Mouse (Mus musculus) left cerebral cortex, postnatal 25 days (tissue): ENCODE measurements around the gene Mrps35. TPM values are rescaled to one million over a fixed set of nuclear protein-coding genes. Genes with fewer than 3 reads are reported as not detected.

Experiments
- DNase-seq, 2 experiments: peaks; one replicate each; pipeline ENCODE4 v3.0.0; 2022; ENCODE audit warnings: low spot score in 2 of 2, mixed read lengths in 1 of 2
- intact Hi-C: fragments of 180-260 bp; cut with DNase I; formaldehyde crosslinking; loops from one replicate; pipeline ENCODE4 v1.15.1; 2025
- total RNA-seq, 2 experiments: library from RNA; stranded (reverse); gene quantifications; 2 replicates each; pipeline ENCODE4 v1.2.3; 2021

Mrps35 gene
- total RNA-seq, result 10 to 100 TPM; 46.3 to 49.2 TPM

GRCm38 (mm10) chr6:147042291-147043290 is at the start of gene Mrps35:
TSS of gene Mrps35 (plus strand) at chr6:147042764.
- intact Hi-C loops, result loop anchor here (10.0 kb wide), 1 partner anchor 432 kb away; the partner anchor contains the start of gene Ccdc91

GRCm38 (mm10) chr6:146994236-146994635 is 48.3 kb upstream of the Mrps35 start:
- peak; percentile 56 to 80 for DNase-seq
- intact Hi-C loops, result no loop called here

More at GRCm38 (mm10) chr6:147042291-147043290, at the start of gene Mrps35:
- DNase-seq, result peak; percentile 89 to 92

DNA sequence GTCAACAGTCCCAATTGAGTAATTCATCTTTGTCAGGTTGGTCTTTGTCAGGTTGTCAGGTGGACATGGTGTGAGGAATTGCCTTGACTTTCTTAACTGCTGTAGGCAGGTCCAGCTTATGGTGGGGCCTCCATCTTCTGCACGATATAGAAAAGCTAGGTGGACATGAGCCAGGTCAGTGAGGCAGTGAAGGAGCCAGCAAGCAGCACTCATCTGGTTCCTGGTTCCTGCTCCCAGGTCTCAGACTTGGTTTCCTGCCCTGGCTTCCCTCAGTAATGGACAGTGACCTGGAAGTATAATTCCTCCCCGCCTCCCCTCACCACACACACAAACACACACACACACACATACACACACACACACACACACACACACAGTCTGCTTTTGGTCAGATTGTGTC is 47.2 kb upstream of the Mrps35 start:
- DNase-seq, result no peak
- intact Hi-C loops, result no loop called here

GRCm38 (mm10) chr6:146995878-146996277 is 46.7 kb upstream of the Mrps35 start:
- no peak for DNase-seq
- intact Hi-C loops, result no loop called here

DNA sequence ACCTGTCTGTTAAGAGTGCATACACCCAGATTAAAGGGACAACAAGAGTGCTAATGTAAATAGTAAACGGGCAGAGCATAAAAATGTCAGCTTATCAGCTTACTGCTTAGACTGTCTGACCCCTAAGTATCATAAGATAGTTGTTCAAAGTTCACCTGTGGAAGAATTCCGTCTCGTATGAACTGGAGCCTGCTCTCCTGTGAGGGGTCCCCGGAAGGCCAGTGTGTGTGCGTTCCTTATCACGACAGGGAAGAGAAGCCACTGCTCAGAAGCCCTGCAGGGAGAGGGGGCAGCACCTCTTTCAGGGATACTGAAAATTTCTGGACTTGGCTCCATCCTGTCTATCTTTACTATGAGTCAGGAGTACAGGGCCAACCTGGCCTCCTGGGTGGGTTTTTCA is 45.6 kb upstream of the Mrps35 start:
- intact Hi-C loops, result no loop called here
- DNase-seq, result no peak

GRCm38 (mm10) chr6:146998710-146999109 is 43.9 kb upstream of the Mrps35 start:
- peak in 1 of 2 experiments; percentile 35 for DNase-seq
- intact Hi-C loops, result no loop called here

GRCm38 (mm10) chr6:146999302-146999701 is 43.3 kb upstream of the Mrps35 start:
- intact Hi-C loops, result no loop called here
- peak in 1 of 2 experiments; percentile 74 for DNase-seq

- intact Hi-C loops, result no loop called here
- no peak for DNase-seq
Measured at GRCm38 (mm10) chr6:146999755-147000154, 42.8 kb upstream of the Mrps35 start.

- intact Hi-C loops, result no loop called here
Measured at GRCm38 (mm10) chr6:147008148-147008547, 34.4 kb upstream of the Mrps35 start.

GRCm38 (mm10) chr6:147010358-147010757 is 32.2 kb upstream of the Mrps35 start:
- no peak for DNase-seq
- intact Hi-C loops, result loop anchor here (10.0 kb wide), 2 partner anchors 224 to 944 kb away; no protein-coding TSS in a partner anchor

More at GRCm38 (mm10) chr6:147008148-147008547, 34.4 kb upstream of the Mrps35 start:
- no peak for DNase-seq

GRCm38 (mm10) chr6:147010811-147011520 is 31.6 kb upstream of the Mrps35 start:
- no peak for DNase-seq
- intact Hi-C loops, result loop anchor here (10.0 kb wide), 2 partner anchors 224 to 944 kb away; no protein-coding TSS in a partner anchor

DNA sequence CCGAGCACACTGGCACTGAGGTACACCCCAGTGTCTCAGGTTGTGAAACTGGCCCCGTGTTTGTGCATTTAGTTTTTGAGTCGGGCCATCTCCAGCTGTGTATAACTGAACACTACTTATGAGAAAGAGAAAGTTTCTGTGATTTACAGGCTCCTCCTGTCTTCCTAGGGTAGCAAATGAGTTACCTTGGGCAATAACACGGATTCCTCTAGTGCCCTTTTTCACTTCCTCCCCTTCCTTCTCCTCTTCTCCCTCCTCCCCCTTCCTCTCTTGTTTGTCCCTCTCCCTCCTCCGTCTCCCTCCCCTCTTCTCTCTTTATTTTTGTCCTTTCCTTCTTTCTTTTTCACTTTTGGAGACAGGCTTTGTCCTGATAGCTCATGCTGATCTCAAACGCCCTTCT is 31.0 kb upstream of the Mrps35 start:
- no peak for DNase-seq
- intact Hi-C loops, result loop anchor here (10.0 kb wide), 2 partner anchors 223 to 943 kb away; no protein-coding TSS in a partner anchor

DNA sequence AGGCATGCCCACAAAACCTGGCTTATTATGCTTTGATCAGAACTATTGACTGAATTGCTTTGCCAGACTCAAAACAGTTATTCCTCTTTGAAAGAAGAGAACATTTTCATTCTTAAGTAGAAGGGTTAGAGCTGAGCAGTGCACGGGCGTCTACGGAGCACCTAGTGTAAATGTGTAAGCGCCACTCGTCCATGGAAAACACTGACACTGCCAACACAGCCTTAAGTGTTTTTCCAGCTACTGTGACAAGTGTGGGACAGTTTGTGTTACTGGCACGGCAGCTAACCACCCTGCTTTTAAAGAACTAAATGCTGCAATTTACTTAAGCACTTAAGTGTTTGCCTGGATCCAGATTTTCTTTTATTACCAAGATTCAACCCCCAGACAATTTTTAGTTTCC is 30.6 kb upstream of the Mrps35 start:
- DNase-seq, result no peak
- intact Hi-C loops, result loop anchor here (10.0 kb wide), 2 partner anchors 223 to 943 kb away; no protein-coding TSS in a partner anchor

- intact Hi-C loops, result loop anchor here (10.0 kb wide), 2 partner anchors 221 to 941 kb away; no protein-coding TSS in a partner anchor
- DNase-seq, result no peak
Measured at GRCm38 (mm10) chr6:147013546-147013945, 29.0 kb upstream of the Mrps35 start.

DNA sequence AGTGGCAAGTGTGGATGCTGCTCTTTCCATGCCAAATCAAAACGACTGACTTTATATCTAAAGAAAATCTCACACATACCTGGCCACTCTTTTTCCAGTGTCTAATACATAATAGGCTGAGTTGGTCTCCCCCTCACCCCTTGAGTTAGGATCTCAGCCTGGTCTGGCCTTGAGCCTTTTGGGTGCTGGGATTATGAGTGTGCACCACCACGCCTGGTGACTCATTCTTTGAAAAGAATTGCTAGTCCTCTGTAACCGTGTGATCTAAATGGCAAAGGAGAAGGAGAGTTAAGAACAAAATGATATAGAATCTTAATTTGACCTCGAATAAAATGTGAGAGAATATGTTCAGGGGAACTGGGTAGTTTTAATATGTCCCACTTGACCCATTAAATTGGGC is 24.7 kb upstream of the Mrps35 start:
- intact Hi-C loops, result loop anchor here (10.0 kb wide), 2 partner anchors 217 to 937 kb away; no protein-coding TSS in a partner anchor
- no peak for DNase-seq

DNA sequence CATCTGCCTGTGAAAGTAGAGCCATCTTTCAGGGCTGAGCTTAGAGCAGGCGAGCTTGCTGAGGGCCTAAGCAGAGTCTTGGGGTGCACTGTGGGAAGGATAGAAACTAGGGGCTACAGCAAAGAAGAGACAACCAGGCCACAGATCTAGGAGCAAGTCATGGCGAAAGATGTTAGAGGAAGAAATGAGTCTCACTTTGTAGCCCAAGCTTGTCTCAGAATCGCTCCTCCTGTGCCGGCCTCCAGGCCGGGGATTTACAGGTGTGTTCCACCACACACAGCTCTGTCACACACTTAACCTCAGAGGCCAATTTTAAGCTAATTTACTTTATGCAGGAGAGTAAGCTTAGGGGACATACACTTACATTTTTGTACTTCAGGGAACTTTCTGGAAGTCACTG is 24.2 kb upstream of the Mrps35 start:
- intact Hi-C loops, result loop anchor here (10.0 kb wide), 2 partner anchors 216 to 936 kb away; no protein-coding TSS in a partner anchor

DNA sequence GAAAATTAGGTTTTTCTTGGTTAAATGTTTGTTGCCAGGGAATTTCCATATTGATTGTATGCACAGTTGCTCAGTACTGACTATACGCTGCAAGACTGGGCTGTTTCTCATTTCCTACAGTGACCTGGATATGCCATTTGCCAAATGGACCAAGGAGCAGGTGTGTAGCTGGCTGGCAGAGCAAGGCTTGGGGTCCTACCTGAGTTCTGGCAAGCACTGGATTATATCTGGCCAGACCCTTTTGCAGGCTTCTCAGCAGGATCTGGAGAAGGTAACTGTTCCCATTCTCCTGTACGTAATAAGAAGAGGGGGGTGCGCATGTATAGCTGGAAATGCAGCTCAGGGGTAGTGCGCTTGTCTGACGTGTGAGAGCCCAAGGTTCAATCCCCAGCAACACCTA is 21.4 kb upstream of the Mrps35 start:
- no peak for DNase-seq
- intact Hi-C loops, result no loop called here

More for the DNA sequence above, 24.2 kb upstream of the Mrps35 start:
- DNase-seq, result no peak

GRCm38 (mm10) chr6:147022375-147023132 is 20.0 kb upstream of the Mrps35 start:
- intact Hi-C loops, result no loop called here
- no peak for DNase-seq

- DNase-seq, result no peak
- intact Hi-C loops, result no loop called here
Measured at GRCm38 (mm10) chr6:147023133-147023395, 19.5 kb upstream of the Mrps35 start.
